Mouse (Mus musculus) liver, embryonic 14.5 days (tissue): ENCODE measurements around the gene Cacna1c. TPM values are rescaled to one million over a fixed set of nuclear protein-coding genes. Genes with fewer than 3 reads are reported as not detected.

Source experiments
- ATAC-seq: fragments of 200-750 bp; cut with Nextera tagmentation; 2 replicates; pipeline ENCODE4 v1.8.0; 2017; ENCODE audit warnings: moderate number of reproducible peaks, mild to moderate bottlenecking, moderate library complexity; ENCODE audit not compliant: insufficient read depth
- DNase-seq, 3 experiments: peaks; one replicate each; pipeline ENCODE4 v3.0.0-alpha.2; 2012 to 2013; ENCODE audit warnings: low read depth in 3 of 3, low spot score in 3 of 3
- H3K27ac ChIP-seq: fragments of 300-500 bp; sonication (generic); 2 replicates; pipeline ENCODE4 v1.5.1; 2014; ENCODE audit warnings: moderate library complexity, mild to moderate bottlenecking, control low read depth, inconsistent platforms
- H3K27me3 ChIP-seq: fragments of 300-500 bp; sonication (generic); 2 replicates; pipeline ENCODE4 v1.6.1; 2014; ENCODE audit warnings: mild to moderate bottlenecking, low read length, moderate library complexity; ENCODE audit not compliant: control insufficient read depth, insufficient read depth
- H3K36me3 ChIP-seq: fragments of 300-500 bp; sonication (generic); replicated peaks from 2 replicates; pipeline ENCODE4 v1.6.1; 2014; ENCODE audit warnings: low read depth; ENCODE audit not compliant: control insufficient read depth, insufficient read depth
- H3K4me1 ChIP-seq, 2 experiments: fragments of 200-500 bp in 1 of 2; fragments of 300-500 bp in 1 of 2; sonication (generic) in 1 of 2; replicated peaks; 2 replicates each; pipeline ENCODE4 v1.6.1; 2012 to 2014; ENCODE audit warnings: antibody characterized with exemption in 1 of 2, inconsistent platforms in 1 of 2, low read length in 1 of 2; ENCODE audit not compliant: control insufficient read depth in 2 of 2, insufficient read depth in 2 of 2
- H3K4me2 ChIP-seq: fragments of 300-500 bp; sonication (generic); 2 replicates; pipeline ENCODE4 v1.6.1; 2014; ENCODE audit warnings: low read depth, mild to moderate bottlenecking, control low read depth, moderate library complexity
- H3K4me3 ChIP-seq, 2 experiments: fragments of 200-500 bp in 1 of 2; fragments of 300-500 bp in 1 of 2; sonication (generic) in 1 of 2; 2 replicates each; pipeline ENCODE4 v1.5.1; 2012 to 2014; ENCODE audit warnings: low read depth in 2 of 2, low read length in 2 of 2, mild to moderate bottlenecking in 2 of 2, control low read depth in 1 of 2, inconsistent platforms in 1 of 2, moderate library complexity in 1 of 2; ENCODE audit not compliant: insufficient read depth in 1 of 2
- H3K9ac ChIP-seq: fragments of 300-500 bp; sonication (generic); replicated peaks from 2 replicates; pipeline ENCODE4 v1.6.1; 2014; ENCODE audit warnings: mild to moderate bottlenecking, control low read depth, moderate library complexity
- H3K9me3 ChIP-seq: fragments of 300-500 bp; sonication (generic); 2 replicates; pipeline ENCODE4 v1.6.1; 2016; ENCODE audit warnings: low read length, mixed read lengths; ENCODE audit not compliant: control insufficient read depth
- CTCF ChIP-seq: IDR thresholded peaks from 2 replicates; pipeline ENCODE4 v1.5.1; 2016; ENCODE audit warnings: antibody characterized with exemption, low read depth, control low read depth
- EP300 ChIP-seq: IDR thresholded peaks from 2 replicates; pipeline ENCODE4 v1.6.1; 2016; ENCODE audit warnings: antibody characterized with exemption, low read depth
- WGBS: fragments of 180-500 bp; shearing (Covaris S2); extraction: QIAGEN DNeasy Blood & Tissue Kit; methylation state at CpG from one replicate; pipeline ENCODE4 v1.1.7; 2014; ENCODE audit not compliant: insufficient replicate concordance; 5-methylcytosine and 5-hydroxymethylcytosine counted together
- polyA plus RNA-seq, 2 experiments: library from polyadenylated mRNA; depleted of rRNA in 1 of 2; stranded (reverse) in 1 of 2; unstranded in 1 of 2; fragments of >200 nt; fragmentation: Nextera tagmentation in 1 of 2; extraction: Ambion mirVana in 1 of 2; gene quantifications; 2 replicates each; pipeline versions ENCODE4 v1.2.1 to v1.2.3; 2012 to 2014

Cacna1c gene
- polyA plus RNA-seq, 2 experiments = 0.20 to 0.32 TPM

DNA sequence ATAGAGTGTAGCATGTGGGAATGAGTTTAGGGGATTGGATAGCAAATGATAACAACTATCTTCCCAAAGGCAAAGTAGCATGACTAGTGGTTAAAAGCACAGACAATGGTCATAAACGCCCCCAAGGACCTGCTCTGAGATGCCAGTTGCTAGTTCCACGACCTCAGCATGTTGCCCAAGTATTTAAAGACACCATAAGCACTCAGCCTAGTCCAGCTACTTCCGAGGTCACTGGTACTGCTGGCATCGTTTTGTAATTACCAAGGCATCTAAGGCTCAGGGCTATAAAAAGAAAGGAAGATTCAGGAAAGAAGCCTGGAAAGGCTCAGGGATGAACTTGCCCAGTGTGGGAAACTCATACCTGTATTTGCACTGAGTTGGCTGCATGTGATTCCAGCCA, 127.6 kb downstream of the Cacna1c start:
- TF ChIP-seq CTCF = no peak
- no peak for TF ChIP-seq EP300
- no peak for ATAC-seq
- no peak overlapping the region for H3K4me3 ChIP-seq
- no peak overlapping the region for H3K4me2 ChIP-seq
- H3K4me1 ChIP-seq = no peaks in the 10 kb centered on the region
- no peaks in the 10 kb centered on the region for H3K9me3 ChIP-seq
- H3K27me3 ChIP-seq = no peaks in the 10 kb centered on the region
- no peak for DNase-seq
- WGBS = 43% methylated on average over 4 of the region's 4 CpGs
- no peak overlapping the region for H3K9ac ChIP-seq
- no peak overlapping the region for H3K27ac ChIP-seq
- no peaks in the 10 kb centered on the region for H3K36me3 ChIP-seq

DNA sequence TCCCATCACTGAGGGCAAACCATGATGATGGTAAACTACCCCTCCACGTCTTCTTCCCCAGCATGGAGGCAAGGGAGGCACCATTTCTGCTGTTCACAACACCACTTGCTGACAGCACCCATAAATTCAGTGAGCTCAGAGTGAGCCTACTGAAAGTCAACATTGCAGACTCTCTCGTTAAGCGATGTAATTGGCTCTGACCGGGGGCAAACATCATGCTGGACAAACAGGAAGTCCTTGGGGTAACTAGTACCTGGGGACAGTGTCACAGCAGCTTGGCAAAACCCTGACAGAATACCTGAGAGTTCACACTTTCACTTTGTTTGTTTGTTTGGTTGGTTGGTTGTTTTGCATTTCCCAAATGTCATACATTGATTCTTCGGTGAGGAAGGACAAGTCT, 131.3 kb downstream of the Cacna1c start:
- Histone ChIP-seq H3K4me3 (no peak overlapping the region), H3K4me1 (no peaks in the 10 kb centered on the region), H3K27me3 (no peaks in the 10 kb centered on the region; the same call in 1 of the 2 replicates), H3K9ac (no peak overlapping the region), H3K36me3 (no peaks in the 10 kb centered on the region), H3K4me2 (no peak overlapping the region), H3K27ac (no peak overlapping the region), H3K9me3 (no peaks in the 10 kb centered on the region)
- TF ChIP-seq EP300 (no peak), CTCF (no peak)
- ATAC-seq = no peak
- 64% methylated on average over 5 of the region's 5 CpGs for WGBS
- no peak for DNase-seq

DNA sequence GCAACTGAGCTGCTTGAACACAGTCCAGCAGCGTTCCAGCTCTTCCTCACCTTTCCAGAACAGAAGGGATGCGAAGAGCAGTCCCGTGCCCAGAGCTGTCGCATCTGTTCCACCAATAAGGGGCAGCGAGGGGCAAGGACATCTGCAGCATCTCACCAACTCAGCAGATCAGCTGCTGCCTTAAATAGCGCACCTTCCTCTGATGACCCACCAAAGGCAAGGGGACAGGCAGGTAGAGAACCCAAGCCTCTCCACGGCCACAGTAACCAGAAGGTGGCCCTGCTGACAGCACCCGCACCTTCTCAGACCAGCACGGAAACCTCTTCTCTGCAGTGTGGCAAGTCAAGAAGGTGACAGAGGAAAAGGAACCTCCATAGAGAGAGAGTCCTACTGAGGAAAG, 131.8 kb downstream of the Cacna1c start:
- DNase-seq (no peak), ATAC-seq (no peak)
- Histone ChIP-seq H3K27me3 (no peaks in the 10 kb centered on the region; the same call in 1 of the 2 replicates), H3K4me1 (no peaks in the 10 kb centered on the region), H3K4me2 (no peak overlapping the region), H3K4me3 (no peak overlapping the region), H3K9me3 (no peaks in the 10 kb centered on the region), H3K9ac (no peak overlapping the region), H3K36me3 (no peaks in the 10 kb centered on the region), H3K27ac (no peak overlapping the region)
- no peak for TF ChIP-seq CTCF
- 76% methylated on average over 9 of the region's 9 CpGs for WGBS

DNA sequence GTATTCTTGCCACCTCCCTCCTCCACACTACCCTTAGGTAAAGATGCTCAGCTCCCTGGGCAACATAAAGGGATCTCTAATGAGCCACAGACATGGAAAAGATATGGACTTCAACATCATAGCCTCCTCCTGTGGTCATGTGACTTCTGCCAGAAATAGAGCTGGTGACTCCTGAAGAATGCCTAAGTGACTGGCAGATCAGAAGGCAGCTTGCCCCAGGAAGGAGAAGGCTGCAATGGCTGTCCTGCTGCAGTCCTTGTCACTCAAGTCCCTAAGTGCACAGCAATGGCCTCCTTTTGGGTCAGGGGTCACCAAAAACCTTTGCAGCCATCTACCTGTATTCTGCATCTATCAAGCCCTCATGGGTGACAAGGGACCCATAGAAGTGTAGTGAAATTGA, 133.5 kb downstream of the Cacna1c start:
- TF ChIP-seq CTCF (no peak), EP300 (no peak)
- H3K9ac ChIP-seq = no peak overlapping the region
- ATAC-seq = no peak

DNA sequence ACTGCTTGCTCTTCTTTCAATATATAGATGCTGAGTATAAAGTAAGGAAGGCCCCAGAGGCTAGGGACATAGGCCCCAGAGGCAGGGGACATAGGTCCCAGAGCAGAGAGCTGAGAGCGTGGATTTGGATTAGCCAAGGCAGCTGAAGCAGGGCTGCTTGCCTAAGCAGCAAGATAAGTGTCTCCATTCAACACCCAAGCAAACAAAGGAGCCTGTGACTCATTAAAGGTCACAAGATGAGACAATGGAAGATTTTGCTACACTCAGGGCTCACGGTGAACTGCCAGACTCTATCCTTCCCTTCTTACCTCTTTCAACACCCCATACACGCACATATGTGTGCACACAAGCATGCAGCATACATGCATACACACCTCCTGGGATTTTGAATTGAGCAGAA, 137.3 kb downstream of the Cacna1c start:
- no peaks in the 10 kb centered on the region for H3K36me3 ChIP-seq
- TF ChIP-seq EP300 = no peak
- no peak for TF ChIP-seq CTCF
- ATAC-seq (no peak), DNase-seq (no peak)
- 52% methylated on average over 3 of the region's 3 CpGs for WGBS
- H3K4me1 ChIP-seq = no peaks in the 10 kb centered on the region
- H3K4me2 ChIP-seq = no peak overlapping the region
- no peaks in the 10 kb centered on the region; the same call in 1 of the 2 replicates for H3K27me3 ChIP-seq
- H3K9ac ChIP-seq = no peak overlapping the region
- H3K9me3 ChIP-seq = no peaks in the 10 kb centered on the region
- no peak overlapping the region for H3K4me3 ChIP-seq
- H3K27ac ChIP-seq = no peak overlapping the region

More for the DNA sequence above, 133.5 kb downstream of the Cacna1c start:
- Histone ChIP-seq H3K27ac (no peak overlapping the region), H3K4me1 (no peaks in the 10 kb centered on the region), H3K27me3 (no peaks in the 10 kb centered on the region; the same call in 1 of the 2 replicates), H3K9me3 (no peaks in the 10 kb centered on the region), H3K36me3 (no peaks in the 10 kb centered on the region), H3K4me3 (no peak overlapping the region), H3K4me2 (no peak overlapping the region)
- DNase-seq = no peak
